Mouse (Mus musculus): ENCODE results near the gene Oxnad1. TPM values are rescaled to one million over a fixed set of nuclear protein-coding genes. Genes with fewer than 3 reads are reported as not detected.

Oxnad1 gene
- 20.4 and 23.0 TPM in 2 replicates for polyA plus RNA-seq (2015; fragmentation: Nextera tagmentation; extraction: Ambion mirVana)

DNA sequence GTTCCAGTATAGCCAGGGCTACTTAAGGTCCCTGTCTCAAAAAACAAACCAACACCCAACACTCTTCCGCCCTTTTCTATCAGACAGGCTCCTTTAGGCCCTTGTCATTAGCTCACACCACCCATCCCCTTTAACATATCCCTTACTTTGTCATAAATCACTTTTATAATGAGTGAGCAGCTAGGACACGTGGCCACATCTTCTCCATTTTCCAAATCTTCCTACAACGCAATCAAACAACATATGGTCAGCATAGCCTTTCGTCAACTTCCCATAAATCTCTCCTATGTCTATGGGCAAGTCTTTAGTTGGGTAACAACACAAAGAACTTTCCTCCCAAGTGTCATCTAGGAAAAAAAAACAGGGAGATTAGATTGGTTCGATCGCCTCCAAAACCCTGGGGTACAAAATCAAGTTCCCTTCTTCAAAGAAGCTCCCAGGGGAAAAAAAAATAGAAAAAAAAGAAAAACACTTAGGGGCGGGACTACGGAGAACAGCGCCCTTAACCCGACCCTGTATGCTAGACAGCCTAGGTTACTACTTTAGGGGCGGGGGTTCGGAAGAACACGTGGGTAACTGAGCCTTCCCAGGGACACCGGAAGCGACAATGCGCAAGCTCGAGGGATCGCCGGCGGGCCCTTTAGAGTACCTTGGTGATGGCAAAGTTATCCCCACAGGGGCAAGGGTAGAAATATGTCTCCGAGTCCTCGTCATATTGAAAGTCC lies at the start of gene Oxnad1:
Oxnad1 (plus strand) TSS at position 614 of the 725 bp plus-strand sequence.
- Histone ChIP-seq H3K9ac (peak within 1 kb of the TSS; percentile 79), H3K4me3 (peak within 1 kb of the TSS; percentile 68), H3K4me1 (peaks cover 13% of the 10 kb centered on the region), H3K9me3 (no peaks in the 10 kb centered on the region), H3K27me3 (no peaks in the 10 kb centered on the region), H3K27ac (peak within 1 kb of the TSS; percentile 86), H3K4me2 (peak within 1 kb of the TSS; percentile 72), H3K36me3 (peaks cover 25% of the 10 kb centered on the region)
- ATAC-seq (ENCODE audit: insufficient number of reproducible peaks, insufficient read depth, low FRiP score, low TSS enrichment, low read depth), result peak; percentile 90
- 4% methylated on average over 22 of the region's 22 CpGs for WGBS

DNA sequence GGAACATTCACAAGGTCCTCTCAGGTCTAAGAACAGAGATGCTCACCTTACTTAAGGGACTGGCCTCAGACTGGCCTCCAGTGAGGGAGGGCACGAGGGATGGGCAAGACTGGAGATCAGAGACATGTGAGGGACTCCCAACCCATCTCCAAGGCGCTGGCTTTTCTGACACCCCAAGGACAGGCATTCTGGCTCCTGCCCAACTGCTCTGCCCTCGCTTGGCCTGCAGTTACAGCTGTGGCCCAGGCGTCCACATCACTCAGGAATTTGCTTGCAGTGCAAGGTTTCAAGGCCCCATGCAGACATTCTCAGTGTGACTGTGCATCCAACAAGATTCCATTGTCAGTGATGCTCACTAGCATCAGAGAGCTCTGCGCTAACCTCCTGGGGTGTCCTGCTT lies 48.7 kb upstream of the Oxnad1 start:
- Histone ChIP-seq H3K36me3 (no peaks in the 10 kb centered on the region), H3K4me3 (no peak overlapping the region), H3K27ac (no peak overlapping the region), H3K9ac (no peak overlapping the region), H3K27me3 (no peaks in the 10 kb centered on the region), H3K4me2 (no peak overlapping the region), H3K9me3 (no peaks in the 10 kb centered on the region), H3K4me1 (no peaks in the 10 kb centered on the region)
- WGBS, result 72% methylated on average over 5 of the region's 5 CpGs
- no peak for ATAC-seq (ENCODE audit: insufficient number of reproducible peaks, insufficient read depth, low FRiP score, low TSS enrichment, low read depth)

- H3K4me1 ChIP-seq, result no peaks in the 10 kb centered on the region
- no peaks in the 10 kb centered on the region for H3K9me3 ChIP-seq
- H3K9ac ChIP-seq, result no peak overlapping the region
- WGBS, result 82% methylated on average over 8 of the region's 8 CpGs
- H3K27ac ChIP-seq, result no peak overlapping the region
- H3K4me2 ChIP-seq, result no peak overlapping the region
- no peak for ATAC-seq (ENCODE audit: insufficient number of reproducible peaks, insufficient read depth, low FRiP score, low TSS enrichment, low read depth)
- H3K27me3 ChIP-seq, result no peaks in the 10 kb centered on the region
- H3K36me3 ChIP-seq, result no peaks in the 10 kb centered on the region
- no peak overlapping the region for H3K4me3 ChIP-seq
Measured at GRCm38 (mm10) chr14:32037661-32038252, 47.4 kb upstream of the Oxnad1 start.

GRCm38 (mm10) chr14:32042108-32042507 lies 43.1 kb upstream of the Oxnad1 start:
- WGBS, result 43% methylated on average over 5 of the region's 5 CpGs
- no peak overlapping the region for H3K27ac ChIP-seq
- H3K4me2 ChIP-seq, result no peak overlapping the region
- H3K4me3 ChIP-seq, result no peak overlapping the region
- no peaks in the 10 kb centered on the region for H3K36me3 ChIP-seq
- H3K9ac ChIP-seq, result no peak overlapping the region
- no peaks in the 10 kb centered on the region for H3K27me3 ChIP-seq
- 0 out of 2 replicates have a peak, but pooled peaks cover 4% of the 10 kb centered on the region for H3K4me1 ChIP-seq
- ATAC-seq (ENCODE audit: insufficient number of reproducible peaks, insufficient read depth, low FRiP score, low TSS enrichment, low read depth), result no peak
- H3K9me3 ChIP-seq, result no peaks in the 10 kb centered on the region

DNA sequence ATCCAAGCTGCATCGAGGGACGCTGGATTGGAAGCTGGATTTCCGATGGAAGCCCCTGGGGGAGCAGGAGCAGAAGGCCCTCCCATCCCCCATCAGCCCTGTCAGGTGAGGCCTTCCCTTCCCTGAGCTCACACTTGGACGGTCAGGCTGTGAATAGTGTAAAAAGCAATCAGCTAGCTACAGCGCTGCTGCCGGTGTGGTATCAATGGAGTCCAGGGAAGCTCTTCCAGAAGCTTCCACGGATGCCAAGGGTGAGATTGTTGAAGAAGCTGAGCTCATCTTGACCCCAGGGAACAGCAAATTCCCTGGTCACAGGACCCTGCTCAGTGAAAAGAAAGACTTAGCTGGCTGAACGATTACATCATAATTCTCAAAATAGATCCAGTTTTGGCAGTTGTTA lies 38.8 kb upstream of the Oxnad1 start:
- Histone ChIP-seq H3K4me2 (no peak overlapping the region), H3K36me3 (no peaks in the 10 kb centered on the region), H3K27ac (no peak overlapping the region), H3K4me1 (0 out of 2 replicates have a peak, but pooled peaks cover 4% of the 10 kb centered on the region), H3K9me3 (no peaks in the 10 kb centered on the region), H3K9ac (no peak overlapping the region), H3K27me3 (no peaks in the 10 kb centered on the region), H3K4me3 (no peak overlapping the region)
- no peak for ATAC-seq (ENCODE audit: insufficient number of reproducible peaks, insufficient read depth, low FRiP score, low TSS enrichment, low read depth)
- WGBS, result 66% methylated on average over 8 of the region's 8 CpGs

DNA sequence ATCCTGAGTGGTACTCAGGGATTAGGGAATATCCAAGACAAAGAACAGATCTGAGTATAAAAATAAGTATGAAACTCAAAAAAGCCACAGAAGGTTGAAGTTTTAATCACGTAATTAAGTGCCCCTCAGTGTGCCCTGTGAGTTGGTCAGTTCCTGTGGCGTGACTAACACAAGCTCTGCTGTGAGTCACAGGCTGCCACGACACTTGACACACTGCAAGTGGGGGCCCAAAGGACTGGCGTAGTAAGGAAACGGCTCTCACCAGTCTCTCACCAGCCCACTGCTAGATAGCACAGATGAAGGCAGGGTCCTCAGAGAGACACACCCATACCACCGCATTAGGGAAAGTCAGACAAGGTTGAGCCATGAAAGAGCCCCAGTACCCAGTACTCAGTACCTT lies 35.0 kb upstream of the Oxnad1 start:
- no peak overlapping the region for H3K9ac ChIP-seq
- no peak overlapping the region for H3K4me2 ChIP-seq
- H3K4me1 ChIP-seq, result peaks cover 17% of the 10 kb centered on the region
- no peaks in the 10 kb centered on the region for H3K9me3 ChIP-seq
- no peak for ATAC-seq (ENCODE audit: insufficient number of reproducible peaks, insufficient read depth, low FRiP score, low TSS enrichment, low read depth)
- 78% methylated on average over 6 of the region's 6 CpGs for WGBS
- no peaks in the 10 kb centered on the region for H3K36me3 ChIP-seq
- no peak overlapping the region for H3K4me3 ChIP-seq
- no peak overlapping the region for H3K27ac ChIP-seq
- H3K27me3 ChIP-seq, result no peaks in the 10 kb centered on the region

DNA sequence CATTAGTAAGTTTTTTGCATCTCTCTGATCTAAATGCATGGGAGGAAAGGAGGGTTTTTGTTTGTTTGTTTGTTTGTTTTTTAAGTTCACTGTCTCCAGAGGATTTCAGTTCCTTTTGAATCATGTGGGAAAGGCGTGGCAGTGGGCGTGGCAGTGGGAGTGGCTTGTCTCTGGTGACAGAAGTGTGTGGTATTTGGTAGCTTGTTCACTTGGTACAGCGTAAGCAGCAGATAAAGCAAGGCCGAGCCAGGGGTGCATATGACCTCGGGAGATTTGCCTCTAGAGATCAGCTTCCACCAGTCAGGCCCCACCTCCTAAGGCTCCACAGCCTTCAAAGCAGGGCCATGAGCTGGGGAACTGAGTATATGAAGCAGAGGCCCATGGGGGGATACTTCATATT lies 31.3 kb upstream of the Oxnad1 start:
- Histone ChIP-seq H3K4me3 (no peak overlapping the region), H3K4me2 (no peak overlapping the region), H3K9ac (no peak overlapping the region), H3K27me3 (no peaks in the 10 kb centered on the region), H3K36me3 (no peaks in the 10 kb centered on the region), H3K27ac (no peak overlapping the region), H3K9me3 (no peaks in the 10 kb centered on the region), H3K4me1 (peaks cover 19% of the 10 kb centered on the region)
- ATAC-seq (ENCODE audit: insufficient number of reproducible peaks, insufficient read depth, low FRiP score, low TSS enrichment, low read depth), result no peak
- 67% methylated on average over 5 of the region's 5 CpGs for WGBS

DNA sequence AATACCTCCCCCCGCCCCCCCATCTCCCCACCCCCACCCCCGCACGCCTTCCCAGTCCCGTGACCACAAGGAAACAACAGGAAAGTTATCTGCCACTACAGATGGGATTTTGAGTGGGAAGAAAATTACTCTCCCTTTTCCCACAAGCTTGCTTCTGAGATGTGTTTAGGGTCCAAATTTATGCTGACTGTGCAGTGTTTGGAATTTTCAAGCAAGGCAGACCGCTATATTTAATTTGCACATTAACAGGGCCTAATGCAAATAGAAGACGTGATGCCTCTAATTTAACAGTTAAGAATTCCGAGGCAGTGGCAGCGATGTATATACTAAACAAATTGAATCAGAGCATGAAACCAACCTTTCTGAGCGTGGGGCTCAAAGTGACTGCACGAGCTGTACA lies 30.4 kb upstream of the Oxnad1 start:
- Histone ChIP-seq H3K27ac (no peak overlapping the region), H3K27me3 (no peaks in the 10 kb centered on the region), H3K4me1 (peaks cover 19% of the 10 kb centered on the region), H3K9me3 (no peaks in the 10 kb centered on the region), H3K4me3 (no peak overlapping the region), H3K9ac (no peak overlapping the region), H3K4me2 (peak overlapping the region; percentile 20), H3K36me3 (no peaks in the 10 kb centered on the region)
- no peak for ATAC-seq (ENCODE audit: insufficient number of reproducible peaks, insufficient read depth, low FRiP score, low TSS enrichment, low read depth)
- 29% methylated on average over 10 of the region's 10 CpGs for WGBS

- Histone ChIP-seq H3K9ac (no peak overlapping the region), H3K36me3 (no peaks in the 10 kb centered on the region), H3K4me3 (no peak overlapping the region), H3K9me3 (no peaks in the 10 kb centered on the region), H3K27ac (no peak overlapping the region), H3K4me1 (peaks cover 19% of the 10 kb centered on the region), H3K27me3 (no peaks in the 10 kb centered on the region), H3K4me2 (no peak overlapping the region)
- 61% methylated on average over 8 of the region's 8 CpGs for WGBS
- ATAC-seq (ENCODE audit: insufficient number of reproducible peaks, insufficient read depth, low FRiP score, low TSS enrichment, low read depth), result no peak
Measured at GRCm38 (mm10) chr14:32055781-32056180, 29.4 kb upstream of the Oxnad1 start.

DNA sequence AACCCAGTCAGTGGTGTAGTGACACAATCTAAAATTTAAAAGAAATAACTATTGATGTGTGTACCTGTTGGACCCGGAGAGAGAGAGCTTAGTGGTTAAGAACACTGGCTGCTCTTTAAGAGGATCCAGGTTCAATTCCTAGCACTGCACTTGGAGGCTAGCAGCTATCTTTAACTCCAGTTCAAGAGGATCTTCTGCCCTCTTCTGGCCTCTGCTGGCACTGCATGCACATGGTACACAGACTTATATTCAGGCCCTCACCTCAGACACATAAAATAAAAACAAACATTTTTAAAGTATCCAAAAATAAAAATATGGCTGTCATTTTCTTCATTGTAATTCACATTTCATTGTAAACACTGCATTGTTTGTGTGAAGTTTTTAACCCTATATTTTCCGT lies 28.5 kb upstream of the Oxnad1 start:
- 97% methylated on average over 2 of the region's 2 CpGs for WGBS
- Histone ChIP-seq H3K4me2 (no peak overlapping the region), H3K27me3 (no peaks in the 10 kb centered on the region), H3K36me3 (no peaks in the 10 kb centered on the region), H3K9me3 (no peaks in the 10 kb centered on the region), H3K27ac (no peak overlapping the region), H3K4me3 (no peak overlapping the region), H3K9ac (no peak overlapping the region), H3K4me1 (peaks cover 19% of the 10 kb centered on the region)
- no peak for ATAC-seq (ENCODE audit: insufficient number of reproducible peaks, insufficient read depth, low FRiP score, low TSS enrichment, low read depth)

DNA sequence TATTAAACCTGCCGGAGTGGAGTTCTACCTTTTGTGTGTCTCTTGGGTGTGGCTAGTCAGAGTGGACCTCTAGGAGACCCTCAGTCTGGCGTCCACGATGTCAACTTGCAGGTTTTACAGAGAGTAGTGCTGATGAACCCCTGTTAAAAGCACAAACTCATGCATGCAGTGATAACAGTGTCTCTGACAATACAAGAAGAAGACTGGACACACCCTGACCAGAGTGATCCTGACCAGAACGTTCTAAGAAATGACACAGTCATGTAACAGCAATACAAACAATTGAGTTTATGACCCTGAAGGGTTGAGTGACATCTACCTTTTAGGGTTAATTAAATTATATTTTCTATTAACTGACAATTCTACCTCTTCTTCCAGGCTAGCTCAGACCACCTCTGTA lies 27.5 kb upstream of the Oxnad1 start:
- no peak overlapping the region for H3K4me2 ChIP-seq
- H3K4me3 ChIP-seq, result no peak overlapping the region
- no peak for ATAC-seq (ENCODE audit: insufficient number of reproducible peaks, insufficient read depth, low FRiP score, low TSS enrichment, low read depth)
- no peak overlapping the region for H3K27ac ChIP-seq
- H3K36me3 ChIP-seq, result no peaks in the 10 kb centered on the region
- no peaks in the 10 kb centered on the region for H3K27me3 ChIP-seq
- H3K4me1 ChIP-seq, result peaks cover 19% of the 10 kb centered on the region
- WGBS, result 86% methylated on average over 4 of the region's 4 CpGs
- no peak overlapping the region for H3K9ac ChIP-seq
- no peaks in the 10 kb centered on the region for H3K9me3 ChIP-seq

GRCm38 (mm10) chr14:32061398-32061797 lies 23.8 kb upstream of the Oxnad1 start:
- 87% methylated on average over 4 of the region's 4 CpGs for WGBS
- Histone ChIP-seq H3K4me2 (no peak overlapping the region), H3K27ac (no peak overlapping the region), H3K9ac (no peak overlapping the region), H3K36me3 (no peaks in the 10 kb centered on the region), H3K27me3 (no peaks in the 10 kb centered on the region), H3K9me3 (peaks cover 6% of the 10 kb centered on the region; the same call in 1 of the 2 replicates), H3K4me3 (no peak overlapping the region), H3K4me1 (no peaks in the 10 kb centered on the region)
- no peak for ATAC-seq (ENCODE audit: insufficient number of reproducible peaks, insufficient read depth, low FRiP score, low TSS enrichment, low read depth)
